Mouse (Mus musculus) cerebellum, adult 9-10 months (tissue): ENCODE results near the gene Slitrk1.

Experiments
- DNase-seq: peaks from one replicate; pipeline ENCODE4 v3.0.0; 2022

Slitrk1 gene

DNA sequence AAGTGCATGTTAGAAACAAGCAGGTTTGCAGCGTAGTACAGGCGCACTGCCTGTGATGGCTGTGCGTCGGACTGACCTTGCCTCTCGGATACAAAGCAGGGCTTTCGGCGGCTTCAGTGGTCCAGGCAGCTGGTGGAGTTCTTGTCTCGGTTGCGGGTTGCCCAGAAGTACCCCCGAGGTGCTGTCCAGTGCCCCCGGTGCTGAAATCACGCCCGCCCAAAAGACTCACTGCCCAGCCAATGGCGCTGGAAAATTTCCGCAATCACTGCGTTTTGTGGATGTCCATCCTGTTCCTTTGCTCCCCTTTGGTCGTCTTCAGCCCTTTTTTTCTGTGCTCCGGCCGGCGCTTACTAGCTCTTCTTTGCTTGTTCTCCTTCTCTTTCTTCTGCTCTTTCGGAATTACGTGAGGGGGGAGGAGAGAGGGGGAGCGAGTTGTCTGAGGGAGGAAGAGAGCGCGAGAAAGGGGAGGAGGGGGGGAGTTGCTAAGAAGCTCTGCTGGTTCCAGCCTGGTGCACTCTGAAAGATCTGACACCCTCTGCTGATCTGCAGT lies at the start of gene Slitrk1:
Gene Slitrk1, minus strand, starts transcription at position 445 of the 550 bp plus-strand sequence.
- DNase-seq: peak; percentile 85

DNA sequence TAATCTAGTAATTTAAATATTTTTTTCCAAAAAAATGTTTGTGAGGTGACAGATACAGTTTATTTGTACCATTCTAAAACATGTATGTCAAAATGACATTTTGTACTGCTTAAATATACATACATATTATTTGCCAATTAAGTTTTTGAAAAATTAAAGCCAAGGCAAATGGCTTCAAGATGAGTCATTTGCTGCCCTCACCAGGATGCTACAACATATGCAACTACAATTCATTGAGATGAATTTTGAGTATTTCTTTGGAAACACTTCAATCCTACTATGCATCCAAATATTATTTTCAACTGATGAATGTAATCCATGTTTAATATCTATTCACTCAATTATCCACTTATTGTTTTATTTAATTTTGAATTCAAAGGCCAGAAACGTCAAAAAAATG lies 21.8 kb upstream of the Slitrk1 start:
- peak; percentile 4 for DNase-seq

DNA sequence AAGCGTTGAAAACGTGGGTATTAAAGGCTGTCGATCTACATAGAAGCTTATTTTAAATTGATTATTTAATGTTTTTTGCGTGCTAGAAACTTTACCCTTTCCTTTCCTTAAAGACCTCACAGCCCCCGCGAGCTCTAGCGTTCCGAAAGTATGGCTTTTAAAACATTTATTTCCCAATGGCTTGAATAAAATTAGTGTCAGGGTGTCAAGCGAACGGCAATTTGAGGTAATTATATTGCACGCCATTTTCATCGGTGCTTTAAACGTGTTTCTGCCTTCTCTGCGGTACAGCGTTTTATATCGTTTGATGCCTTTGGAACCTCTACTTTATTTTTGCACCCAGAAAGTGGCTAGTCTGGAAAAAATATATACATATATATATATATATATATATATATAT lies 378 bp upstream of the Slitrk1 start:
- DNase-seq: no peak

DNA sequence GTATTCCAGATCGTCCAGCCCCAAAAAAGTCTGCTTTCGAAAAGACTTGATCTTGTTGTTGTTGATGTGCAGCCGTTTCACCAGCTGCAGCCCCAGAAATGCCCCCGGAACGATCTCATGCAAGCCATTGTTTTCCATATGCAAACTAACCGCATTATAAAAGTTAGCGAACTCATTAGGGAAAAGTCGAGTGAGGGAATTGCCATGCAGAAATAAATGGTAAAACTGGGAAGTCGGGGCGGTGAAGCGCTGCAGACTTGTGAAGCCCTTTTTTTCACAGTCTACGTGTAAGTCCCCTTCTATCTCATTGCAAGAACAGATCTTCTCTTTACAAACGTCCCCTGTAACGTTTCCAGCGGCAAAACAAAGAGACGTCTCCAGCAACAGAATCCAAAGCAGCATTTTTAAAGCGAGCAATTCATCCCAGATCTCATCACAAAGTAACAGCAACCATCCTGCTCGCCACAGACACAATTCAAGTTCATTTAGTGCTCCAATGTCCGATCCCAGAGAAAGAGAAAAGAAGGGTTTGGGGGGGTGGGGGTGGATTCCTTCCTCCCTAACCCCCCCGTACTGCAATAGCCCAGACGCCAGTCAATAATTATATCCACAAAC lies 975 bp downstream of the Slitrk1 start:
- DNase-seq: peak; percentile 40

DNA sequence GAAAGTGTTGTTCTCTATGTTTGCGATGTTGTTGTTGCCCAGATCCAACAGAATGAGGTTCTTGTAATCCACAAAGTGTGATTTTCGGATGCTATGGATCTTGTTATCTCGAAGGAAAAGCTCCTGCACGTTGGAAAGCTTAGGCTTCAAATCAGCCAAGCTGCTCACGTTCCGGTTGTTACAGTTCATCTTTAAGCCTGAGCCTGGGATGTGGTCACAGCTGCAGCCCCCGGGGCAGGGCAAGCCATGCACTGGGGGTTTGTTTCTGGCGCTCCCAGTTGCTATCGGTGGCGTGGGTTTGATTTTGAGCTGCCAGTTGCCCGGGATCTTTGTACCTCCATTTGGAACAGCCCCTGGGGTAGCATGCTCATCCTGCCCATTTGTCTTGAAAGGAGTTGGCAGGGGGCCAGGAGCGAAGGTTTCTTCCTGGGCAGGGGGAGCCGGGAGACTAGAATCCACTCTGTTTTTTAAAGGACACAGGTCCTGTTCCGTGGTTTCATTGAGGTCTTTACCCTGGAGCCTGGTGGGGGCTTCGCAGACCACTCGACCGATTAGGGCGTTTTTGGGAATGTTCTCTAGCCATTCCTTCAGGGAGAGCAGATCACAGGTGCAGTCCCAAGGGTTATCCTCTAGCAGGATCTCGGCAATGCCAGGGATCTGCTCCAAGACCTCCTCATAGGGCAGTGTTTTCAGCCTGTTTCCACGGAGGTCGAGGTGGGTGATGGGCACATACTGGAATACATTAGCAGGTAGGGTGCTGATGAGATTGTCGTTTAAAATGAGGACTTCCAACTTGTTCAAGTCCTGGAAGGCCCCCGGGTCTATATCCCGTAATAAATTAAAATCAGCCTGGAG lies 1.7 kb downstream of the Slitrk1 start:
- DNase-seq: peak; percentile 85

DNA sequence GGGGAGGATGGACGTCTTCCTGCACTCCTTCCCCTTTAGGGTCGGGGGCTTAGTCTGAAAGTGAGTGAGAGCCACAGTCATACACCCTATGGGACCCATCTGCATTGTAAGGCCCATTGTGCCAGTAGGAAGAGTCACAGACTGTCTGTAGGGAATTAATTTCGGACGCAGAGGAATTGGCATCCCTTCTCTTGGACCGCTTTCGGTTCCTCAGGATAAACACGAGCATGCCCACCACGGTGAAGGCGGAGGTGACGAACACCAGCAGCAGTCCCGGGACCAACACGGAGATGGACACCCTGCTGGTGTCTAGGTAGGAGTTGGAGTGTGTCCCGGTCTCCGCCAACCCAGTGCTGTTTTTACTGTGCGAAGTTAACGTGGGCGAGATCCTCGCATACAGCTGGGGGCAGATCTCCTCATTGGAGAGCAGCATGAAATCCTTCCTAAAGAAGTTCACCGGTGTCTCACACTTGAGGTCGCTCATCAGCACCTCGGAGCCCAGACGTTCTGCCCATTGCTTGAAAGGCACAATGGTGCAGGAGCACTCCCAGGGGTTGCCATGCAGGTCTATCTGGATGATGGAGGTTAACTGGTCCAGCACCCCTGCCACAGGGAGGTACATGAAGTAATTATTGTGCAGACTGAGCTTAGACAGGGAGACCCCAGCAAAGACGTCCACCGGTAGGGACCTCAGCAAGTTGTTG lies 2.7 kb downstream of the Slitrk1 start:
- peak; percentile 83 for DNase-seq

DNA sequence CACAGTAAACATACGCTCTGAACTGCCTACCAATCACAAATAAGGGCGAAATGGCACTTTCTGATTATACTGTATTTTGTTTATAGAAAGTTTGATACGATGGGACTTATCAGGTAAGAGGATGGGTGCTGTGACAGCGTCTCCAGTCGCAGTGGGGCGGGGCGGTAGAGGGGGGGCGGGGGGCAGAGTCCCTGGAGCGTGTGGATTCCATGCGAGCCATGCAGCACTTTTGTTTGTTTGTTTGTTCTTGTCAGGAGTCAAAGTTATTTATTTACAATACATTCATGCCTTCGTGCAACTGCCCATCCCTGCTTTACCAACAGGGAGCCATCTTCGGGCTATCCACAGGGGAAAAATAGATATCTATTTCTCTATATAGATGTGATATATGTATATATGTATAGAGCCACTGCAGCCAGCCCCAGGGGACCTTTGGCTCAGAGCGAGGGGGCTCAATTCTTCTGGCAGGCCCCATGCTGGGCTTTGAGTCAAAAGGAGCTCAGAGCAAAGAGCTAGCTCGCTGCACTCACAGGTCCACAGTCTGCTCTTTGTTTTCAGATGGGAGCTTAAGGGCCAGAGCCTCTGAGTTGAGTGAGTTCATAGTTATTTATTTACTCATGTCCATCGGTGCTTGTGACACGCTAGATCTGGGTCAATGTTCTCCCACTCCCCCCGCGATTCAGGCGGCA lies 3.4 kb downstream of the Slitrk1 start:
- peak; percentile 60 for DNase-seq

DNA sequence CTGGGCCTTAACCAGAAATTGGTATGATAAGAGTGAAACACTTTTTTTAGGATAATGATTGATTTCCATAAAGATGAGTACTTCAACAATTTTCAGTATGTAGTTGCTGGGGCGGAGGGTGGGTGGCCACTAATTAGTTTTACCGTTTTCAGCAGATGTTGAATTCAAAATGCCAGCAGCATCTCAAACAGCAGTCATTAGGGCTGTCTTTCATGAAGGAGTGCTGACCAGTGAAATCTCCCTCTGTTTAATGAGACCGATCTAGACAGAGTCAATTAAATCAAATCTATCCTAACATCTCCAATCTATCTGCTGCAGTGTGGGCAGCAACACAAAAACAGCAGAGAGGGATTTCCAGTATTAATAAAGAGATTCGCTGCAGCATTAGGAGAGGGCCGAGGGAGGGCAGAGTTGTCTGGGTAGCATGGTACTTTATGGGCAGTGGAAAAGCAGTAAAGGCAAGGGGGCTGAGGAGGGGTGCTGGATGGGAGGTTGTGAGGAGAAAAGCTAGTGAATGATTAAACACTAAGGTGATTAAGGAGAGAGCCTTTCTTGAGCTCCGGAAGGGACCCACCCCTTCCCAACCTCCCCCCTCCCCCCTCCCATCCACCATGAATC lies 4.5 kb downstream of the Slitrk1 start:
- DNase-seq: peak; percentile 44

DNA sequence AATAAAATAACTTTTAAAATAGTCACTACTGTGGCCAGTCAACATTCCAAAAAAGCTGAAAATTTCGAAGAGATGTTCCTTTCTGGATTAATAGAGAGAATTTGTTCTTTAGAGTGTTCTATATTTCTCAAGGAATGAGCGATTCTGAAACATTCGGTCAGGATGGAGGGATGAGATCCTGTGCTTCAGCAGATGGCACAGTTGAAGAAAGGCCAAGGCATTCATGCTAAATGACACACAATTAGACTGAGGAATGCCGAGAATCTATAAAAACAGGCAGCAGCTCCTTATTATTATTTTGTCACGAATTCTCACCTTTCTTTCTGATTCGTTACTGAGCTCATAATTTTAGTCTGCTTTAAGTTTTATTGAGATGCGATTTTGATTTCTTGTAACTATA lies 15.4 kb downstream of the Slitrk1 start:
- peak; percentile 84 for DNase-seq

DNA sequence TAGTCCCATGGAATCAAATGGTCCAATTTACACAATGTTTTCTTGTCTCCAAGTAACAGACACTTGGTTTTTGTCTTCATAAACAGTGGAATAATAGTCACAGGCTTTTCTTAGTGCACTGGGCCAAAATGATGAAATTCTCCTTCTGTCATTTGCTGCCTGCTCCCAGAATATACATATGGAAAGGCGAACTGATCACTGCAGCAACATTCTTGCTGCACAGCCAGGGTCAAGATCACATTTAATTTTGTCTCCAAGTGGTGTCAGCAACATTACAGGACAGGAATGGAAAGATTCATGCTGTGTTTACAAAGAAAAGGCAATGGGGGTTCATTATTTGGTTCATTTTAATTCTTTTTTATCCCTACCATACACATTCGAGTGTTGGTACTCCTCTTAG lies 18.5 kb downstream of the Slitrk1 start:
- DNase-seq: peak; percentile 76

DNA sequence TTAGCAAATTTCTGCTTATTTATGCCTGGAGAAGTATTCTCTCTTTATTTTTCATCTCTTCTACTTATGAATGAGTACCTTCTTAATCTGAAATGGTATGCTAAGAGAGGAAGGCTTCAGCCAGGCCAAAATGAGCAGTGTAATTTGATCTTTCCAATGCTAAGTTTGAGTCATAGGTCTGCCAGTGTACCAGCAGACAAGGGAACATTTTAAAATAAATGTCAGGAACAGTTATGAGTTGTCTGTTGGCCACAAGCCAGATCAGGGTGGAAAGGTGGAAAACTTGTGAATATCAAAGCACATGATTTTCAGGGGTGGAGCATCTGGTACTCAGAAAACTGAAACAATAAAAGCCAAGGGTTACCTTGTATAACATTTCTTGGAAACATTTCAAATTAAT lies 46.1 kb downstream of the Slitrk1 start:
- no peak for DNase-seq

DNA sequence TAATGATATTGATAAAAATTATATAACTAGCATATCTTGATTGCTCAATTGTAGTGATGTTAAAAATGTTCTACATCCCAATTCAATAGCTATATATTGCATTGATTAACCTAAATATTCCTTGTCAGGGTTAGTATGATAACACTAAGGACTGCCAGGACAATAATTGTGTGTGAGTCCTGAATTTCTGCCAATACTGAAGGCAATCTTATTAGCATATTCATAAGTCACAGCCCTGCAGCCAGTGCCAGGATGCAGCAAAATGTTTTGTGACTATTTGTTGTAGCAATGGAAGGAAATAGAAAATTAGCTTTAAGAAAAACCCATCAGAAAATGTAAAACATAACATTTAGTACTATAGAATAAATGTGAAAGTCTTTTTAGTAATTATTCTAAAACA lies 49.3 kb downstream of the Slitrk1 start:
- no peak for DNase-seq

DNA sequence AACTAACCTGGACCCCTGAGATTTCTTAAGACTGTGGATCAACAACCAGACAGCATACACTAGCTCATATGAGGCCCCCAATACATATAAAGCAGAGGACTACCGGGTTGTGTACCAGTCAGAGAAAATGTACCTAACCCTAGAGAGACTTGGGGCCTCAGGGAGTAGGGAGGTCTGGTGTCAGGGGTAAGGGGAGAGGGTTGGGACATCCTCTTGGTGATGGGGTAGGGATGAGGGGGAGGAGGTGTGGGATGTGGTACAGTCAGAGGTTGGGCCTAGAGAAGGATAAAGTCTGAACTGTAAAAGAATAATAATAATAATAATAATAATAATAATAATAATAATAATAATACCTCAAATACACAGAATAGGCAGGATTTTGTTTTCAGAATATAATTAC lies 54.6 kb downstream of the Slitrk1 start:
- DNase-seq: no peak
